ENCODE assay signal across 12 mouse cellular contexts in the genomic region with DNA sequence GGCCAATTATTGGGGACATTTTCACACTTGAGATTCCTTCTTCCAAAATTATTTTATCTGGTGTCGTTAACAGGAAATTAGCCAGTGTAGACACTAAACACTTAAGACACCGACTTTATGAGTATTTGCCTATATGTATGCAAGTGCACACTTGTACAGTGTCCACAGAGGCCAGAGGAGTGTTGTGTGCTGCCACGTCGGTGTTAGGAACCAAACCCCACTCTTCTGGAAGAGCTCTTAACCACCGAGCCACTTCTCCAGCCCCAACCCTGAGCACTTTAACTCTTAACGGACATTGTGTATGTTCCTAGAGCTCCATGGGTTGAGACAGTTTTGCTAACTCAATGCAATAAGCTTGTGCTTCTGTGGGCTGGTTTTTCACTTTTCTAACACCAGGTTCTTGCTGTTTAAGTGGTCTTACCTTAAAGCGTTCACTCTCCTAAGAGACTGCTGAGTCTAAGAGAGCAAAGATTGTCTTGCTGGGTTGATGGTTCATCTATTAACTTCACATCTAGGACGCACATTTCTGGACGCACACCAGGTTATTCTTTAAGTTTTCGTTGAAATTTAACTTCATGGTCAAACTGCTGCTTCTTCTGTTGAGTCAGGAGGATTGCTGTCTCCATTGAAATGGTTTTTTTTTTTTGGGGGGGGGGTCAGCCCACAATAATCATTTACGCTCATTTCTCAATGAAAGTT. TPM values are rescaled to one million over a fixed set of nuclear protein-coding genes. Genes with fewer than 3 reads are reported as not detected.
"Had no signal": no experiment of that assay in that cellular context is flagged by ENCODE, and none has a peak within 500 bp of the region (broad histone marks: within the 10 kb centered on the region; RNA-seq: fewer than 3 reads in every experiment).

No protein-coding gene starts in this region.

- H3K9ac ChIP-seq: liver, embryonic 15.5 days; lung, embryonic 14.5 days; midbrain, embryonic 15.5 days; neural tube, embryonic 12.5 days had no signal

- H3K4me1 ChIP-seq: limb, embryonic 10.5 days; liver, embryonic 15.5 days; midbrain, embryonic 15.5 days; neural tube, embryonic 12.5 days had no signal

- H3K4me3 ChIP-seq: limb, embryonic 10.5 days; liver, embryonic 15.5 days; megakaryocyte, embryonic 14.5 days; midbrain, embryonic 15.5 days; neural tube, embryonic 12.5 days had no signal

- H3K27ac ChIP-seq: limb, embryonic 10.5 days; liver, embryonic 15.5 days; macrophage; midbrain, embryonic 15.5 days; neural tube, embryonic 12.5 days; stomach, postnatal 0 days had no signal

- H3K9me3 ChIP-seq: limb, embryonic 10.5 days; liver, embryonic 15.5 days; megakaryocyte, embryonic 14.5 days; midbrain, embryonic 15.5 days; neural tube, embryonic 12.5 days had no signal

- ATAC-seq: inflammation-experienced regulatory T-cells, adult 6 months; midbrain, embryonic 15.5 days had no signal

- H3K4me2 ChIP-seq: liver, embryonic 11.5 days; liver, embryonic 15.5 days; lung, embryonic 14.5 days; midbrain, embryonic 11.5 days; midbrain, embryonic 15.5 days; neural tube, embryonic 12.5 days had no signal

- H3K27me3 ChIP-seq: liver, embryonic 15.5 days; megakaryocyte, embryonic 14.5 days; midbrain, embryonic 15.5 days; neural tube, embryonic 12.5 days had no signal

- DNase-seq: lung, embryonic 14.5 days; thymus, postnatal 4 days had no signal

RNA-seq across cellular contexts. Expression of a gene that starts 3.2 kb away (rescaled TPM):
- polyA plus RNA-seq: inflammation-experienced regulatory T-cells, adult 6 months; limb, embryonic 10.5 days; midbrain, embryonic 11.5 days; midbrain, embryonic 15.5 days; neural tube, embryonic 12.5 days had no signal

RNA-seq across cellular contexts. Expression of a gene that starts 45.8 kb away (rescaled TPM):
- polyA plus RNA-seq: inflammation-experienced regulatory T-cells, adult 6 months; limb, embryonic 10.5 days; macrophage had no signal
